Mouse (Mus musculus) heart, postnatal 0 days (tissue): ENCODE data around the gene Sbk2. TPM values are rescaled to one million over a fixed set of nuclear protein-coding genes. Genes with fewer than 3 reads are reported as not detected.

ENCODE experiments used
- ATAC-seq: fragments of 200-750 bp; cut with Nextera tagmentation; 2 replicates; pipeline ENCODE4 v1.8.0; 2017; ENCODE audit warnings: low read depth, moderate number of reproducible peaks, moderate library complexity; ENCODE audit not compliant: insufficient read depth
- DNase-seq: peaks from one replicate; pipeline ENCODE4 v3.0.0-alpha.2; 2016; ENCODE audit warnings: low spot score
- H3K27ac ChIP-seq: fragments of 300-500 bp; sonication (generic); 2 replicates; pipeline ENCODE4 v1.5.1; 2014; ENCODE audit warnings: low read depth, mild to moderate bottlenecking
- H3K27me3 ChIP-seq: fragments of 300-500 bp; sonication (generic); 2 replicates; pipeline ENCODE4 v1.6.1; 2014; ENCODE audit warnings: low read length, mixed read lengths; ENCODE audit not compliant: control insufficient read depth, insufficient read depth
- H3K36me3 ChIP-seq: fragments of 300-500 bp; sonication (generic); replicated peaks from 2 replicates; pipeline ENCODE4 v1.6.1; 2014; ENCODE audit warnings: low read length, mixed read lengths; ENCODE audit not compliant: control insufficient read depth, insufficient read depth
- H3K4me1 ChIP-seq: fragments of 300-500 bp; sonication (generic); 2 replicates; pipeline ENCODE4 v1.6.1; 2014; ENCODE audit warnings: antibody characterized with exemption; ENCODE audit not compliant: control insufficient read depth, insufficient read depth
- H3K4me2 ChIP-seq: fragments of 300-500 bp; sonication (generic); 2 replicates; pipeline ENCODE4 v1.6.1; 2014; ENCODE audit warnings: low read depth, mild to moderate bottlenecking, low read length, moderate library complexity
- H3K4me3 ChIP-seq: fragments of 300-500 bp; sonication (generic); 2 replicates; pipeline ENCODE4 v1.5.1; 2014; ENCODE audit warnings: low read depth, low read length
- H3K9ac ChIP-seq: fragments of 300-500 bp; sonication (generic); replicated peaks from 2 replicates; pipeline ENCODE4 v1.6.1; 2014; ENCODE audit warnings: low read depth, low read length, mixed read lengths
- H3K9me3 ChIP-seq: fragments of 300-500 bp; sonication (generic); replicated peaks from 2 replicates; pipeline ENCODE4 v1.6.1; 2016; ENCODE audit warnings: low read length; ENCODE audit not compliant: control insufficient read depth
- CTCF ChIP-seq: IDR thresholded peaks from 2 replicates; pipeline ENCODE4 v1.5.1; 2016; ENCODE audit warnings: antibody characterized with exemption, control low read depth, low read depth
- EP300 ChIP-seq: IDR thresholded peaks from 2 replicates; pipeline ENCODE4 v1.6.1; 2016; ENCODE audit warnings: antibody characterized with exemption, low read depth
- WGBS: fragments of 180-500 bp; shearing (Covaris S2); extraction: QIAGEN DNeasy Blood & Tissue Kit; methylation state at CpG from one replicate; pipeline ENCODE4 v1.1.7; 2014; 5-methylcytosine and 5-hydroxymethylcytosine counted together
- polyA plus RNA-seq: library from polyadenylated mRNA; unstranded; fragments of >200 nt; fragmentation: Nextera tagmentation; extraction: Ambion mirVana; gene quantifications from 2 replicates; pipeline ENCODE4 v1.2.1, GENCODE M21; 2015
- total RNA-seq: library from RNA; depleted of rRNA; stranded (reverse); fragments of >200 nt; gene quantifications from 2 replicates; pipeline ENCODE4 v1.2.3, GENCODE M21; 2014; ENCODE audit warnings: low replicate concordance

Gene Sbk2
- total and polyA plus RNA-seq, 2 experiments from 2014 or later = 16.4 to 22.0 TPM

- Histone ChIP-seq H3K9me3 (no peaks in the 10 kb centered on the region), H3K4me1 (peaks cover 22% of the 10 kb centered on the region), H3K27ac (no peak overlapping the region), H3K36me3 (no peaks in the 10 kb centered on the region), H3K4me2 (no peak overlapping the region), H3K4me3 (no peak overlapping the region), H3K27me3 (no peaks in the 10 kb centered on the region), H3K9ac (no peak overlapping the region)
- TF ChIP-seq EP300 (no peak), CTCF (no peak)
- no peak for ATAC-seq
- WGBS = 83% methylated on average over 16 of the region's 16 CpGs
- DNase-seq = no peak
Observed at GRCm38 (mm10) chr7:4926849-4927248, 37.4 kb downstream of the Sbk2 start.

- Histone ChIP-seq H3K9me3 (no peaks in the 10 kb centered on the region), H3K27ac (peak within 1 kb of the TSS; percentile 72), H3K4me1 (peaks cover 22% of the 10 kb centered on the region), H3K4me3 (no peak within 1 kb of the TSS), H3K36me3 (peaks cover under 1% of the 10 kb centered on the region; the same call in 1 of the 2 replicates), H3K4me2 (no peak within 1 kb of the TSS; the same call in 1 of the 2 replicates), H3K9ac (no peak within 1 kb of the TSS), H3K27me3 (no peaks in the 10 kb centered on the region)
- no peak for DNase-seq
- peak; percentile 36 for ATAC-seq
- WGBS = 15% methylated on average over 6 of the region's 6 CpGs
- TF ChIP-seq CTCF = no peak
- no peak for TF ChIP-seq EP300
Observed at GRCm38 (mm10) chr7:4925441-4926381, 38.5 kb downstream of the Sbk2 start, which contains the start of gene Ssc5d. TSS of gene Ssc5d (plus strand) at chr7:4925785.

DNA sequence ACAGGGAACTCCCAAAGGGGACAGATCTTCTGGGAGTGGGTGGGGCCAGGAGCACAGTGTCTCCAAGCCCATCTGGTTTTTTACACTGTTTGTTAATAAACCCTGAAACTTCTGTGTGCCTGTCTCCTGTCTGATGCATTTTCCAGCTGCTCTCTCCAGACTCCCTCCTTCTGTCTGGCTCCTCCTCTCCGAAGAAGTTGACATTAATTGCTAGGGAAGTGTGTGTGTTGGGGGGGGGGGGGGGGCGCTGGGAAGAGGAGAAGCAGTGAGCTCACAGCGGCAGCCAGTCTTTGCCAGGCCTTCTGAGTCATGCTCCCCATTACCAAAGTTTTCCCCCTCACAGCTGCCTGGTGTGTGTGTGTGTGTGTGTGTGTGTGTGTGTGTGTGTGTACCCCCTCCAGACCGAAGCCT is 39.3 kb downstream of the Sbk2 start:
- Histone ChIP-seq H3K4me3 (no peak overlapping the region), H3K9ac (no peak overlapping the region), H3K36me3 (peaks cover 8% of the 10 kb centered on the region), H3K9me3 (no peaks in the 10 kb centered on the region), H3K4me2 (no peak overlapping the region; the same call in 1 of the 2 replicates), H3K27ac (peak overlapping the region; percentile 72), H3K4me1 (peaks cover 22% of the 10 kb centered on the region), H3K27me3 (no peaks in the 10 kb centered on the region)
- TF ChIP-seq CTCF (no peak), EP300 (no peak)
- 21% methylated on average over 3 of the region's 4 CpGs for WGBS
- DNase-seq = peak; percentile 58
- ATAC-seq = peak; percentile 34

GRCm38 (mm10) chr7:4924483-4924882 is 39.7 kb downstream of the Sbk2 start:
- Histone ChIP-seq H3K4me1 (peaks cover 22% of the 10 kb centered on the region), H3K4me2 (peak overlapping the region; percentile 71), H3K27ac (peak overlapping the region; percentile 59), H3K27me3 (no peaks in the 10 kb centered on the region), H3K36me3 (peaks cover 12% of the 10 kb centered on the region), H3K4me3 (0 out of 2 replicates have a peak overlapping the region, but pooled peaks have one; percentile 13), H3K9me3 (no peaks in the 10 kb centered on the region), H3K9ac (no peak overlapping the region)
- ATAC-seq = no peak
- WGBS = 2% methylated on average over 4 of the region's 4 CpGs
- TF ChIP-seq CTCF = no peak
- TF ChIP-seq EP300 = no peak
- no peak for DNase-seq

GRCm38 (mm10) chr7:4923586-4924364 is 40.4 kb downstream of the Sbk2 start:
- Histone ChIP-seq H3K4me3 (peak overlapping the region; percentile 13), H3K36me3 (peaks cover 19% of the 10 kb centered on the region), H3K27ac (peak overlapping the region; percentile 59), H3K9ac (0 out of 2 replicates have a peak overlapping the region, but pooled peaks have one; percentile 11), H3K9me3 (no peaks in the 10 kb centered on the region), H3K4me1 (peaks cover 22% of the 10 kb centered on the region), H3K27me3 (no peaks in the 10 kb centered on the region), H3K4me2 (peak overlapping the region; percentile 71)
- 6% methylated on average over 37 of the region's 37 CpGs for WGBS
- DNase-seq = no peak
- peak; percentile 19; the same call in 1 of the 2 replicates for ATAC-seq
- TF ChIP-seq CTCF (peak; percentile 39), EP300 (no peak)
